Mouse (Mus musculus) heart, embryonic 12.5 days (tissue): ENCODE data around the gene Fbn1. TPM values are rescaled to one million over a fixed set of nuclear protein-coding genes. Genes with fewer than 3 reads are reported as not detected.

ENCODE experiments used
- ATAC-seq: fragments of 200-750 bp; cut with Nextera tagmentation; 2 replicates; pipeline ENCODE4 v1.8.0; 2017; ENCODE audit warnings: moderate TSS enrichment, moderate library complexity; ENCODE audit not compliant: insufficient number of reproducible peaks, low FRiP score
- H3K27ac ChIP-seq: fragments of 300-500 bp; sonication (generic); 2 replicates; pipeline ENCODE4 v1.5.1; 2016; ENCODE audit warnings: mild to moderate bottlenecking, moderate library complexity; ENCODE audit not compliant: poor library complexity, severe bottlenecking
- H3K27me3 ChIP-seq: fragments of 300-500 bp; sonication (generic); replicated peaks from 2 replicates; pipeline ENCODE4 v1.6.1; 2016; ENCODE audit warnings: mild to moderate bottlenecking, moderate library complexity
- H3K36me3 ChIP-seq: fragments of 300-500 bp; sonication (generic); 2 replicates; pipeline ENCODE4 v1.6.1; 2016; ENCODE audit warnings: mild to moderate bottlenecking, moderate library complexity
- H3K4me1 ChIP-seq: fragments of 300-500 bp; sonication (generic); replicated peaks from 2 replicates; pipeline ENCODE4 v1.6.1; 2016; ENCODE audit warnings: mild to moderate bottlenecking
- H3K4me2 ChIP-seq: fragments of 300-500 bp; sonication (generic); 2 replicates; pipeline ENCODE4 v1.6.1; 2016; ENCODE audit warnings: mild to moderate bottlenecking, moderate library complexity
- H3K4me3 ChIP-seq: fragments of 300-500 bp; sonication (generic); 2 replicates; pipeline ENCODE4 v1.5.1; 2016; ENCODE audit warnings: mild to moderate bottlenecking
- H3K9ac ChIP-seq: fragments of 300-500 bp; sonication (generic); 2 replicates; pipeline ENCODE4 v1.6.1; 2016; ENCODE audit warnings: mild to moderate bottlenecking, moderate library complexity
- H3K9me3 ChIP-seq: fragments of 300-500 bp; sonication (generic); replicated peaks from 2 replicates; pipeline ENCODE4 v1.6.1; 2016; ENCODE audit warnings: mild to moderate bottlenecking, moderate library complexity
- WGBS: fragments of 180-500 bp; shearing (Covaris S2); methylation state at CpG from one replicate; pipeline ENCODE4 v1.1.7; 2016; 5-methylcytosine and 5-hydroxymethylcytosine counted together
- polyA plus RNA-seq: library from polyadenylated mRNA; unstranded; fragments of >200 nt; fragmentation: Nextera tagmentation; extraction: Ambion mirVana; gene quantifications from 2 replicates; pipeline ENCODE4 v1.2.1, GENCODE M21; 2016

Fbn1 gene
- polyA plus RNA-seq, 1 experiment from 2014 or later: 38.8 TPM

DNA sequence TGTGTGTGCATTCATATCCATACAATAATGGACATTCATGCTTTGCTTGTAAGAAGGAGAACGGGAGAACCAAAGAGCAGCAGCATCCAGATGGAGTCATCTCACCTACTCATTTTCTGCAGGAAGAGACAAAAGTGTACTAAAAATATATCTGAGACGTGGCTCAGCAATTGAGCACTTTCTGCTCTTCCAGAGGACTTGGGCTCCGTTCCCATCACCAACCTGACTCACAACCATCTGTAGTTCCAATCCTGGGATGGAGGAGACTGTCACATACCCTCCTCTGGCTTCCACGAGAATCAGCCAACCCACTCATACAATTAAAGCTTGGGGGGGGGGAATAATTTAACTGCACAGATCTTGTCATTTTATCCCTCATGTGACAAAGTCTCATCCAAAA lies 26.7 kb downstream of the Fbn1 start:
- ATAC-seq: no peak
- Histone ChIP-seq H3K4me2 (no peak overlapping the region), H3K4me3 (no peak overlapping the region), H3K27ac (no peak overlapping the region), H3K4me1 (peaks cover 43% of the 10 kb centered on the region), H3K9me3 (no peaks in the 10 kb centered on the region), H3K36me3 (no peaks in the 10 kb centered on the region), H3K27me3 (no peaks in the 10 kb centered on the region), H3K9ac (no peak overlapping the region)
- WGBS: 76% methylated on average over 4 of the region's 4 CpGs

DNA sequence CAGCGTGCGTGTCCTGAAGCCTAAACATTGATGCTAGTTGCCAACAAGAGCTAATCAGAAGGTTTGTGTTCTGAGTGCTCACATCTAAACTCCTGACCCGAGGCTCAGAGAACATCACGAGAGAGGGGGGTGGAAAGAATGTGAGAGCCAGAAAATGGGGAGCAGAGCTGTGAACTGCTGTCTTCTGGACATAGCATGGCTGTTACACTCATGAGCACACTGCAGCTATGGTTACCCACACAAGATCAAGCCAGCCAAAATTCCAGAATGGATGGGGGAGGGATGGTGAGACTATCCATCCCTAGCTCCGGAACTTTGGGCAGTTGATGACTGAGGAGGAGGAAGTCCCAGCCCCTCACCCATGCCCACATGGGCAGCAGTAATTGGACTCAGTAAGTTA lies 27.7 kb downstream of the Fbn1 start:
- Histone ChIP-seq H3K9me3 (no peaks in the 10 kb centered on the region), H3K36me3 (peaks cover 6% of the 10 kb centered on the region; the same call in 1 of the 2 replicates), H3K27me3 (no peaks in the 10 kb centered on the region), H3K9ac (no peak overlapping the region), H3K27ac (no peak overlapping the region), H3K4me2 (no peak overlapping the region), H3K4me1 (peaks cover 51% of the 10 kb centered on the region), H3K4me3 (no peak overlapping the region)
- 64% methylated on average over 5 of the region's 5 CpGs for WGBS
- no peak for ATAC-seq

- whole genome bisulfite sequencing: 58% methylated on average over 4 of the region's 4 CpGs
- no peak for ATAC-seq
- peaks cover 6% of the 10 kb centered on the region; the same call in 1 of the 2 replicates for H3K36me3 ChIP-seq
- no peak overlapping the region for H3K4me3 ChIP-seq
- no peaks in the 10 kb centered on the region for H3K9me3 ChIP-seq
- peaks cover 49% of the 10 kb centered on the region for H3K4me1 ChIP-seq
- no peak overlapping the region for H3K4me2 ChIP-seq
- no peak overlapping the region for H3K9ac ChIP-seq
- H3K27me3 ChIP-seq: no peaks in the 10 kb centered on the region
- no peak overlapping the region for H3K27ac ChIP-seq
Observed at GRCm38 (mm10) chr2:125478705-125479104, 29.1 kb downstream of the Fbn1 start.

GRCm38 (mm10) chr2:125477367-125477766 lies 30.4 kb downstream of the Fbn1 start:
- peaks cover 9% of the 10 kb centered on the region; the same call in 1 of the 2 replicates for H3K36me3 ChIP-seq
- ATAC-seq: no peak
- no peak overlapping the region for H3K4me2 ChIP-seq
- H3K4me1 ChIP-seq: peaks cover 61% of the 10 kb centered on the region
- H3K27ac ChIP-seq: no peak overlapping the region
- H3K4me3 ChIP-seq: no peak overlapping the region
- no peak overlapping the region for H3K9ac ChIP-seq
- no peaks in the 10 kb centered on the region for H3K9me3 ChIP-seq
- WGBS: 55% methylated on average over 3 of the region's 3 CpGs
- no peaks in the 10 kb centered on the region for H3K27me3 ChIP-seq

- 54% methylated on average over 3 of the region's 3 CpGs for WGBS
- peaks cover 64% of the 10 kb centered on the region for H3K4me1 ChIP-seq
Observed at GRCm38 (mm10) chr2:125476231-125476630, 31.6 kb downstream of the Fbn1 start.

GRCm38 (mm10) chr2:125474690-125475089 lies 33.1 kb downstream of the Fbn1 start:
- Histone ChIP-seq H3K27ac (no peak overlapping the region), H3K36me3 (peaks cover 9% of the 10 kb centered on the region; the same call in 1 of the 2 replicates), H3K9ac (no peak overlapping the region), H3K4me2 (no peak overlapping the region), H3K27me3 (no peaks in the 10 kb centered on the region), H3K4me1 (peaks cover 64% of the 10 kb centered on the region), H3K9me3 (no peaks in the 10 kb centered on the region), H3K4me3 (no peak overlapping the region)
- no peak for ATAC-seq
- WGBS: 75% methylated on average over 5 of the region's 5 CpGs

More at GRCm38 (mm10) chr2:125476231-125476630, 31.6 kb downstream of the Fbn1 start:
- no peak overlapping the region for H3K4me2 ChIP-seq
- H3K9me3 ChIP-seq: no peaks in the 10 kb centered on the region
- H3K9ac ChIP-seq: no peak overlapping the region
- H3K27me3 ChIP-seq: no peaks in the 10 kb centered on the region
- H3K36me3 ChIP-seq: peaks cover 9% of the 10 kb centered on the region; the same call in 1 of the 2 replicates
- no peak overlapping the region for H3K4me3 ChIP-seq
- ATAC-seq: no peak
- peak overlapping the region; percentile 59; the same call in 1 of the 2 replicates for H3K27ac ChIP-seq

DNA sequence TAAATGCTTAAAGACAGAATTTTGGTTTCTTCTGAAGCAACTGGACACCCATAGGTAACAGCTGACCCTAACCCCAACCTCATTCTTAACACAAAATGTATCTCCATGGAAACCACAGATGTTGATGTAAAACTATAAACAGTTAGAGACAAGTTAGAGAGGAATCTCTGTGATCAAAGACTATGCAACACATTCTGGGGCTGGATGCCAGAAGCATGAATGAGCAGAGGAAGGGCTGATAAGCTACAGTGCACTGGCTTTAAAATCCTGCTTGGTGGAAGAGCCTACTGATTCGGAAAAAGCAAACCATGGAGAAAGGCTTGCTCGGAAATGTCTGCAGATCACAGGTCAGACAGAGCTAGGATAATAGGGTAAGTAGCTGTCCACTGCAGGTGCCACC lies 34.6 kb downstream of the Fbn1 start:
- peaks cover 17% of the 10 kb centered on the region for H3K36me3 ChIP-seq
- H3K4me2 ChIP-seq: 0 out of 2 replicates have a peak overlapping the region, but pooled peaks have one; percentile 16
- no peaks in the 10 kb centered on the region for H3K9me3 ChIP-seq
- H3K9ac ChIP-seq: no peak overlapping the region
- H3K4me3 ChIP-seq: no peak overlapping the region
- WGBS: 3% methylated on average over 2 of the region's 2 CpGs
- no peaks in the 10 kb centered on the region for H3K27me3 ChIP-seq
- H3K4me1 ChIP-seq: peaks cover 70% of the 10 kb centered on the region
- H3K27ac ChIP-seq: peak overlapping the region; percentile 91
- no peak for ATAC-seq

DNA sequence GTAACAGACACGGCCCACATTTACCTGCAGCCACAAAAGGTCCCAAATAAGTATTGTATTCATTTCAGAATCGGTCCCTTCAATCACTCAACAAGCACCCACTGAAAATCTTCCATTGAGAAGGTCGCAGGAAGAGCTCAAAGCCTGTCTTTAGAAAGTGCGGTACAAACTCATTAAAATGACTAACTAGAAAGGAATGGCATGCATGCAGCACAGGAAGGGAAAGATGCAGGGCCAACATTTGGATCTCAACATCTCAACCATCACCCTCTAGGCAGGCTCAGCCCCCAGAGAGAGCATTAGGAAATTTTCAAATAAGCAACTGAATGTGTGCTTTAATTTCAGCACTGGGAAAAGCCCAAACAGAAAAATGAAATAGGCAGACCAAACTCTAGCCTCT lies 36.1 kb downstream of the Fbn1 start:
- no peak for ATAC-seq
- WGBS: 51% methylated on average over 4 of the region's 4 CpGs
- H3K27ac ChIP-seq: peak overlapping the region; percentile 91
- no peak overlapping the region for H3K4me2 ChIP-seq
- H3K4me1 ChIP-seq: peaks cover 63% of the 10 kb centered on the region
- H3K27me3 ChIP-seq: no peaks in the 10 kb centered on the region
- no peak overlapping the region for H3K9ac ChIP-seq
- no peaks in the 10 kb centered on the region for H3K9me3 ChIP-seq
- H3K36me3 ChIP-seq: peaks cover 29% of the 10 kb centered on the region
- no peak overlapping the region for H3K4me3 ChIP-seq

DNA sequence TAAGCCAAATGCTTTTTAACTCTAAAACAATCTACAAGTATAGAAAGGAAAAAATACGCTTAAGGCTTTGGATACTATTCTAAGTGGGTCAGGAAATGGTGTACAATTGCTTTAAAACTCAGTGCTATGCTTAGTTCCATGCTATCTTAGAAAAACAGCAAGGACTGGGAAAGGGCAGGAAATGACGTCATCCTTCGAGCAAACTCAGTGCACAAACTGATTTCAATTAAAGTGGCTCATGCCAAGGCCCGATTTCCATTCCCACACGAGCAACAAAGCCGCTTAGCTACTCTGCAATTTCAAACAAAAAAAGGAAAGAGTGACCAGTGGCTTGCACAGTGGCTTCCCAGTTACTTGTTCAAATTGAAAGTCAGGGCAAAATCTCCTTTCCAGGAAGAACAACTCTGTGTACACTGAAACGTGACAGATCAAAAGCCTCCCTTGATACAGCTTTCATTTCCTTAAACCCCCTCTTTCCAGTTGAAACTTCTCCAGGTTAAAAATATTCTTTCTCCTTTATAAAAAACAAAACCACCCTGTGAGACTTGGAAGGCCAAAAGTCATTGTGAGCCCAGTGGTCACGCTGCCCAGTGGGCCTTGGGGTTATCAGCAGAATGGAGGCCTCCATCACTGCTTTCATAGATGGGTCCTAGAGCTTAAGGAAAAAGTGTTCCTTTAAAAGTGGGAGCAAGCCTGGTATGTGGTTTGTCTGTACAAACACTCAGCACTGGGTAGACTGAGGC lies 37.1 kb downstream of the Fbn1 start:
- H3K9ac ChIP-seq: no peak overlapping the region
- H3K4me1 ChIP-seq: peaks cover 54% of the 10 kb centered on the region

GRCm38 (mm10) chr2:125464036-125464435 lies 43.8 kb downstream of the Fbn1 start:
- no peaks in the 10 kb centered on the region for H3K27me3 ChIP-seq
- H3K4me2 ChIP-seq: no peak overlapping the region
- H3K9ac ChIP-seq: no peak overlapping the region
- no peak overlapping the region for H3K27ac ChIP-seq
- no peaks in the 10 kb centered on the region for H3K9me3 ChIP-seq
- peak; percentile 55; the same call in 1 of the 2 replicates for ATAC-seq
- peaks cover 45% of the 10 kb centered on the region for H3K36me3 ChIP-seq
- peaks cover 7% of the 10 kb centered on the region for H3K4me1 ChIP-seq
- H3K4me3 ChIP-seq: no peak overlapping the region
- 51% methylated on average over 6 of the region's 6 CpGs for WGBS

More for the DNA sequence above, 37.1 kb downstream of the Fbn1 start:
- WGBS: 42% methylated on average over 8 of the region's 8 CpGs
- ATAC-seq: peak; percentile 71
- H3K27me3 ChIP-seq: no peaks in the 10 kb centered on the region
- H3K9me3 ChIP-seq: no peaks in the 10 kb centered on the region
- no peak overlapping the region for H3K4me2 ChIP-seq
- peaks cover 35% of the 10 kb centered on the region for H3K36me3 ChIP-seq
- H3K4me3 ChIP-seq: no peak overlapping the region
- H3K27ac ChIP-seq: peak overlapping the region; percentile 91

GRCm38 (mm10) chr2:125459087-125459486 lies 48.7 kb downstream of the Fbn1 start:
- no peak overlapping the region for H3K9ac ChIP-seq
- H3K9me3 ChIP-seq: no peaks in the 10 kb centered on the region
- no peak for ATAC-seq
- H3K36me3 ChIP-seq: peaks cover 11% of the 10 kb centered on the region
- H3K27me3 ChIP-seq: no peaks in the 10 kb centered on the region
- H3K4me1 ChIP-seq: peaks cover 25% of the 10 kb centered on the region
- no peak overlapping the region for H3K4me3 ChIP-seq
- no peak overlapping the region for H3K27ac ChIP-seq
- no peak overlapping the region for H3K4me2 ChIP-seq
- 66% methylated on average over 3 of the region's 3 CpGs for WGBS
